Mouse (Mus musculus): ENCODE results near the gene Twsg1.

The Twsg1 gene

GRCm38 (mm10) chr17:65885697-65886529 is 65.1 kb downstream of the Twsg1 start, which contains the start of gene Ralbp1:
Gene Ralbp1 (minus strand): TSS chr17:65885798.
- peak; percentile 32 for DNase-seq

GRCm38 (mm10) chr17:65885398-65885696 is 65.7 kb downstream of the Twsg1 start:
- DNase-seq: no peak

GRCm38 (mm10) chr17:65884691-65885397 is 66.2 kb downstream of the Twsg1 start:
- DNase-seq: peak; percentile 100

GRCm38 (mm10) chr17:65884061-65884669 is 66.9 kb downstream of the Twsg1 start:
- DNase-seq: peak; percentile 49

- no peak for DNase-seq
Measured at GRCm38 (mm10) chr17:65877026-65877425, 74.0 kb downstream of the Twsg1 start.

- no peak for DNase-seq
Measured at GRCm38 (mm10) chr17:65873834-65874233, 77.2 kb downstream of the Twsg1 start.

GRCm38 (mm10) chr17:65873156-65873555 is 77.9 kb downstream of the Twsg1 start:
- DNase-seq: no peak

GRCm38 (mm10) chr17:65872652-65873051 is 78.4 kb downstream of the Twsg1 start:
- DNase-seq: no peak

- no peak for DNase-seq
Measured at GRCm38 (mm10) chr17:65872051-65872450, 79.0 kb downstream of the Twsg1 start.

All from right cerebral cortex, adult 18-20 months (tissue).